Mouse (Mus musculus) olfactory bulb, adult 2 months (tissue): Measurements from ENCODE around the gene Ndufs2. TPM values are rescaled to one million over a fixed set of nuclear protein-coding genes. Genes with fewer than 3 reads are reported as not detected.
A peak's percentile ranks its signal among the peaks of the same experiment; 100 is the strongest.

Experiments
- H3K27ac ChIP-seq: fragments of 200-500 bp; 2 replicates; pipeline ENCODE4 v1.5.1; 2012; ENCODE audit warnings: low read depth, low read length; ENCODE audit not compliant: insufficient read depth
- H3K4me1 ChIP-seq: fragments of 200-500 bp; 2 replicates; pipeline ENCODE4 v1.6.1; 2012; ENCODE audit warnings: low read length; ENCODE audit not compliant: control insufficient read depth, insufficient read depth
- H3K4me3 ChIP-seq: fragments of 200-500 bp; 2 replicates; pipeline ENCODE4 v1.5.1; 2012; ENCODE audit warnings: mild to moderate bottlenecking, low read depth, low read length, moderate library complexity; ENCODE audit not compliant: insufficient read depth
- CTCF ChIP-seq: fragments of 200-500 bp; IDR thresholded peaks from 2 replicates; pipeline ENCODE4 v1.5.1; 2012; ENCODE audit warnings: low read depth, mild to moderate bottlenecking, low read length, moderate library complexity; ENCODE audit not compliant: insufficient read depth
- POLR2A ChIP-seq: fragments of 200-500 bp; IDR thresholded peaks from 2 replicates; pipeline ENCODE4 v1.6.1; 2012; ENCODE audit warnings: mild to moderate bottlenecking, low read depth, low read length, moderate library complexity; ENCODE audit not compliant: insufficient read depth
- WGBS: fragments of 180-500 bp; shearing (Covaris S2); methylation state at CpG from one replicate; pipeline ENCODE4 v1.1.7; 2018; 5-methylcytosine and 5-hydroxymethylcytosine counted together
- polyA plus RNA-seq: library from polyadenylated mRNA; stranded (reverse); fragments of >200 nt; gene quantifications from 2 replicates; pipeline ENCODE4 v1.2.4, GENCODE M21; 2012; ENCODE audit warnings: low replicate concordance; ENCODE audit not compliant: missing spikeins, insufficient read depth, insufficient read length

The Ndufs2 gene
- polyA plus RNA-seq, 1 experiment, result not detected

GRCm38 (mm10) chr1:171226780-171227179 is 24.4 kb downstream of the Ndufs2 start:
- peaks cover under 1% of the 10 kb centered on the region; the same call in 1 of the 2 replicates for H3K4me1 ChIP-seq
- 58% methylated on average over 4 of the region's 4 CpGs for WGBS
- H3K27ac ChIP-seq, result no peak overlapping the region
- no peak for TF ChIP-seq POLR2A
- no peak for TF ChIP-seq CTCF
- H3K4me3 ChIP-seq, result no peak overlapping the region

DNA sequence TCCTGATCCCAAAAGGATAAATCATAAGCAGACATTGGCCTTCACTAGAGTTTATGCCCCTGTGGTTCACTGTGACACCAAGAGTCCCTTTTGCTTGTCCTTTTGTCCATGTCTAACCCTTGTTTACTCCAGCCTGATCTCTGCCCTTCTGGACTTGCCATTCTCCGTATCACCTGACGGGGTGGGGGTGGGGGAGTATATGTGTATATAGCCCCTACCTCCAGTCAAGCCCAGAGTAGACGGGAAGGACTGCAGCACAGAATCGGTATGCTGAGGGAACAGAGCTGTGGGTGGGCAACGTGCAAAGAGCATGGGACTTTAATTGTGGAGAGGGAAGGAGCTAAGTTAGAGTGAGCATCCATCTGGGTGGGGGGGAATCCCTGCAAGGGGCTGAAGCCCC is 26.3 kb downstream of the Ndufs2 start, which contains the start of gene Apoa2:
Gene Apoa2 (plus strand): TSS at position 198 of the 400 bp plus-strand sequence.
- TF ChIP-seq POLR2A (no peak), CTCF (no peak)

DNA sequence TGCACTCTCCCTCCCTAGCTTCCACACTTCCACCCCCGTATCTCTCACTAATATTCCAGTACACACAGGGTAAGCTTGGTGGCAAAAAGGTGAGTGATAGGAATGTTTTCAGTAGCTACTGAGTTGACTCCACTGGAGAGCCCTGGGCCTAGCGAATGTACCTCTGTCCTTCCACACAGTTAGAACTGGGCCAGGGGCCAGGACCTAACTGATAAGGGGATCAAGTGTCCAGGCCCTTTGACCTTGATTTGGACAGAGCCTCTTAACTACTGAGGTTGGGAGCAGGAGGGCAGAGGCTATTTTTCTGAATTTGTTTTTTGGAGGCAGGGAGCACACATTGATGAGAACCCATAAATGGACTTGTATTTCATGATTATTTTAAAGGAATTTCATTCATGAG is 27.4 kb downstream of the Ndufs2 start:
- H3K4me3 ChIP-seq, result no peak overlapping the region
- TF ChIP-seq CTCF (no peak), POLR2A (no peak)
- peaks cover 14% of the 10 kb centered on the region for H3K4me1 ChIP-seq
- no peak overlapping the region for H3K27ac ChIP-seq
- 94% methylated on average over 2 of the region's 2 CpGs for WGBS

More for the DNA sequence above, 26.3 kb downstream of the Ndufs2 start, which contains the start of gene Apoa2:
- Histone ChIP-seq H3K4me3 (no peak within 1 kb of the TSS), H3K27ac (no peak within 1 kb of the TSS), H3K4me1 (peaks cover 14% of the 10 kb centered on the region)
- WGBS, result 84% methylated on average over 5 of the region's 5 CpGs

- peaks cover 14% of the 10 kb centered on the region for H3K4me1 ChIP-seq
- H3K27ac ChIP-seq, result no peak overlapping the region
- H3K4me3 ChIP-seq, result peak overlapping the region; percentile 19; the same call in 1 of the 2 replicates
- 82% methylated on average over 6 of the region's 6 CpGs for WGBS
- TF ChIP-seq CTCF (no peak), POLR2A (no peak)
Observed at GRCm38 (mm10) chr1:171223168-171223567, 28.0 kb downstream of the Ndufs2 start.

GRCm38 (mm10) chr1:171222238-171223155 is 28.7 kb downstream of the Ndufs2 start, which contains the start of gene Tomm40l:
TSS of gene Tomm40l (minus strand) at chr1:171222514.
- Histone ChIP-seq H3K4me3 (peak within 1 kb of the TSS; percentile 59), H3K27ac (peak within 1 kb of the TSS; percentile 68; the same call in 1 of the 2 replicates), H3K4me1 (peaks cover 14% of the 10 kb centered on the region)
- TF ChIP-seq POLR2A, result no peak
- no peak; the same call in 1 of the 2 replicates for TF ChIP-seq CTCF
- under 1% methylated on average over 28 of the region's 28 CpGs for WGBS

DNA sequence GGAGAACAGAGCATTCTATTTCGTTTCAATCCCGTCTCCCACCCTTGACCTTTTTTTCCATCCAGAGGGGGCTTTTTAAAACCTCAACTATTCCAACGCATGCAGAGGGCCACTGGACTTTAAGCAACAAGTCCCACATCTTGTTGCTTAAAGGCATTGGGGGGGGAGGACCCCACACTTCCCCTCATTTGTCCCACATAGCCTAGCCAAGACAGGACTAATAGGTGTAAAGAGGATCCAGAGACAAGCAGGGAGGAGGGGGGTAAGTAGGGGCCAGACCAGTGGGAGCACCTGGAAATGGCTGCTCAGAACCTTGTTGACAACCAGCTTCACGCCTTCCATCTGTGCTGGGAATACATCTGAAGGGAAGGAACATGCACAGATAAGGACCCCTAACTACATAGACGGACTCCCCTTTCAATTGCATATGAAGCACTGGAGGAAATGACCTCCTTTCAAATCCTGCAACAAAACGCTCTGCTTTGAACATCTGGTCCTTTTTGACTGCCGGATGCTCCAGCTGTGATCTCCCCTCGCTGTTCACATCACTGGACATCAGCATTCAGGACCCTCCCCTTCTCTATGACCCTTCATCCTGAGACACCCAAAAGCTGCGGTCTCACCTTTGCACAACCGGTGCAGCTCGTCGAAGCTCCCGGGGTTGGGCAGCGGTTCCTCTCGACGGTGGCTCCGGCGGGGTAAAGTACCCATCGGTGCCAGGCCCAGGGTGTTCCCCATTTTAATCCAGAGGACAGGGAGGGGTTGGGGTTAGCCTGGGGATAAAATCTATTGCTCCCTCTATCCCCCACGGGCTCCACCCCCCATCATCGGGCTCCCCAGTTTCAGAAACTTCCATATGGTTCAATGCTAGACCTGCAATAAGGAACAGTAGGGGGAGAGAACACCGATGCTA is 29.7 kb downstream of the Ndufs2 start:
- 3% methylated on average over 22 of the region's 22 CpGs for WGBS

GRCm38 (mm10) chr1:171220871-171221270 is 30.3 kb downstream of the Ndufs2 start:
- peak; percentile 38; the same call in 1 of the 2 replicates for TF ChIP-seq CTCF
- TF ChIP-seq POLR2A, result no peak
- H3K4me3 ChIP-seq, result peak overlapping the region; percentile 59
- peaks cover 14% of the 10 kb centered on the region for H3K4me1 ChIP-seq
- WGBS, result 3% methylated on average over 10 of the region's 10 CpGs
- H3K27ac ChIP-seq, result no peak overlapping the region

More for the DNA sequence above, 29.7 kb downstream of the Ndufs2 start:
- H3K4me1 ChIP-seq, result peaks cover 14% of the 10 kb centered on the region
- TF ChIP-seq CTCF (0 out of 2 replicates have a peak, but pooled peaks have one; percentile 4), POLR2A (no peak)
- 0 out of 2 replicates have a peak overlapping the region, but pooled peaks have one; percentile 1 for H3K27ac ChIP-seq
- peak overlapping the region; percentile 59 for H3K4me3 ChIP-seq

DNA sequence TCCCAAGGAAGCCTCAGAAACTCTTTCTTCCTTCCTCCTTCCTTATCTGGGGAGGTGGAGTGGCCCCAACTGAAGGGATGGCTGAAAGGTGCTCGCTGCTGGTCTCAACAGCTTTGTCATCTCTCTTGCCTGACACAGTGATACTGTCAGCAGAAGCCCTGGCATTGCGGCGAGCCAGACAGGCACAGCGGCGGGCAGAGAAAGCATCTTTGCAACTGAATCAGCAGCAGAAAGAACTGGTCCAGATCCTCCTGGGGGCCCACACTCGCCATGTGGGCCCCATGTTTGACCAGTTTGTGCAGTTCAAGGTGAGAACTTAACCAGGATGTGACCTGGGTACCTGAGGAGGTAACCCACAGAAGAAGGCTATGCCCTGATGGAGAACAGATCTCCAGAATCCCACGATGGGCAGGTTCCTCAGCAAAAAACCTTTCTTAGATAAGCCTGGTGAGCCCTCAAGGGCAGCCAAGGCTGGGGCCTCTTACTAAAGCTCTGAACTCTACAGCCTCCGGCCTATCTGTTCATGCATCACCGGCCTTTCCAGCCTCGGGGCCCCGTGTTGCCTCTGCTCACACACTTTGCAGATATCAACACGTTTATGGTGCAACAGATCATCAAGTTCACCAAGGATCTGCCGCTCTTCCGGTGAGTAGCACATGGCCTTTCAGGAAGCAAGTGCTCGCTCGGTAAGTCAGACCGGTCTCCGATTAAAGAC is 34.8 kb downstream of the Ndufs2 start:
- no peak overlapping the region for H3K27ac ChIP-seq
- 89% methylated on average over 18 of the region's 18 CpGs for WGBS
- H3K4me3 ChIP-seq, result no peak overlapping the region
- H3K4me1 ChIP-seq, result peaks cover 16% of the 10 kb centered on the region
- TF ChIP-seq POLR2A, result no peak
- no peak for TF ChIP-seq CTCF
